Mouse (Mus musculus) heart, postnatal 36 days (tissue): ENCODE data around the gene Dct. TPM values are rescaled to one million over a fixed set of nuclear protein-coding genes. Genes with fewer than 3 reads are reported as not detected.

Source experiments
- DNase-seq, 2 experiments: peaks; one replicate each; pipeline ENCODE4 v3.0.0; 2021 to 2022
- intact Hi-C: fragments of 180-260 bp; cut with DNase I; formaldehyde crosslinking; loops from one replicate; pipeline ENCODE4 v1.15.1; 2025
- total RNA-seq, 2 experiments: library from RNA; stranded (reverse); gene quantifications; 2 replicates each; pipeline ENCODE4 v1.2.3; 2021

Dct gene
- total RNA-seq, 2 experiments from 2014 or later: 2.7 to 2.9 TPM

DNA sequence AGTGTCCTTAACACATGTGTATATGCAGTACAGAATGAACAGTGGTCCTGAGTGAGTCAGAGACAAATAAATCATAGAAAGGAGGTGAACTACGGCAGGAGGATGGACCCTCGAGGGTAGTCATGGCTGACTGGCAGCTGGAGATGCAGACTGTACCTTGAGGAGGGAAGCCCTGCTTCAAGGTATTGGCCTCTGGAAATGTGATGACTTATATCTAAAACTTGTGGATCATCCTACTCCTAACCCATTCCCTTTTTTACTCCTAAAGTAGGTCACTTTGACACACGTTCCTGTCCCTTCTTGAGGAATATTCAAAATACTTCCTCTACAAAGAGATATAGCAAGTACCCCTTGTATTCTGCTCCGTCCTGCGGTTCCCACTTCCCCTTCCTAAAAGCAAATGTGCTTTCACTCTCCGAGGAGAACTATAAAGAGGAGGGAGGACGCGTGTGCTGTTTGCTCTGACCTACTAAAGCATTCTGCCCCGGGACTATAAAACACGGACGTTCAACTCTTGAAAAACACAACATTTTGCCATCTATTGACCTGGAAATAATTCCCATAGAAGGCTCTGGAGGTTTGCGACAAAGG, 2.3 kb downstream of the Dct start:
- intact Hi-C loops: no loop called here
- no peak for DNase-seq

- intact Hi-C loops: loop anchor here (5.0 kb wide), 2 partner anchors 44 to 109 kb away; no protein-coding TSS in a partner anchor
- DNase-seq: peak; percentile 29 to 61
Measured at GRCm38 (mm10) chr14:118042963-118043362, 9.1 kb downstream of the Dct start.

DNA sequence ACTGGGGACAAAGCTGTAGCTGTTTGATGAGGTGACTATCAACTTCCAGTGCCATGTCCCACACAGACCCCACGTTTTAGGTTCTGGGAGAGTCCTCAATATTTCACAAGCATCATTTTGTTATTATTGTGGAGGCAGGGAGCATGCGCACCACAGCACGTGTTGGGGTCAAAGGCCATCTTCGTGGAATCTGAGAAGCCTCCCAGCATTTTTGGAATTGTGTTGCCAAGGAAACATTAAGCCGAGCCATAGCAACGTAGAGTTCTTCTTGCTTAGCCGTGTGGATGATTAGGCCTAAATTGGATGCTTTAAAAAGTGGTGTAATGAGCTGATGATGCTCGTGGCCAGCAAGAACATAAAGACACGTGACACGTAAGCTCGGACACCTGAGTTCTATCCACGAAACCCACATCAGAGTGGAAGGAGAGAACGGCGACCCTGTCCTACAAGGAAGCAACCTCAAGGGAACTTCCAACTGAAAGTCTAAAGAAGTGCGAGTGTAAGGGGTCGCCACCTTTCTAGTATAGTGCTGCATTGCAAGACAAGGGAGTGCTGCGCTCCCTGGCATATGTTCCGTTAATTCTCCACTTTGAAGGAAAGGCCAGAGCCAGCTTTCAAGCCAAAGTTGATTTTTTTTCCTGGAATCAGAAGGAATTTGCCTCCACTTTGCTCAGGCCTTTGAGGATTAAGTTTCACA, 9.8 kb downstream of the Dct start:
- DNase-seq: no peak
- intact Hi-C loops: loop anchor here (5.0 kb wide), 2 partner anchors 45 to 110 kb away; no protein-coding TSS in a partner anchor

DNA sequence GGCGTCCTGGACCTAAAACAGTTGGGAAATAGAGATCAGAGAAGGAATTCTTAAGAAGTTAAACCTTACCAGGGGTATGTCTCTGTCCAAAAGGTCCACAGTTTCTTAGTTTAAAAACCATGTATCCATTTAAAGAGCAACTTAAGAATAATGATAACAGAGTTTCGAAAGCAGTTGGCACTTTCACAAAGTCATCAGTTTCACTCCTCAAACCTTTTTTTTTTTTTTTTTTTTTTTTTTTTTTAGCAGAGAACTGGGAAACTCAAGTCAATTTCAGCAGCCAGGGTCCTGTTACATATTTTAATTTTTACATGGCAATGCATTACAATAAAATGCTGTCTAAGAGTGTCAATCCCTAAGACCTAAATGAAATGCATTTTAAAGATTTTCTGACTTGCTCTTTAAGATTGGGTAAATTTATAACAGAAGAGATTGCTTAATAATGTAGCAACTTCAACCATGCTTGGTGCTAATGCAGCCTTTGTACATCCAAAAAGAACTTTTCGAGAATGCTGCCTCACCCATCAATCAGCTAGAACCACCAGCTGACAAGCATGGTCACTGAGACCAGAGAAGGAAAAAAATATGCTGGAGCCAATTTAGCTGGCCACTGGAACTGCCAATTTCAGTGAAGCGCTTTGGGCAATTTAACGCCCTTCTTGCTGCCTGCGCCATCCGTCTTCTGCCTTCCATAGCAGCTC, 11.3 kb downstream of the Dct start:
- intact Hi-C loops: loop anchor here (5.0 kb wide), 2 partner anchors 47 to 112 kb away; no protein-coding TSS in a partner anchor

GRCm38 (mm10) chr14:118039074-118039473, 13.0 kb downstream of the Dct start:
- intact Hi-C loops: no loop called here
- peak; percentile 8 to 13 for DNase-seq

More for the DNA sequence above, 11.3 kb downstream of the Dct start:
- no peak for DNase-seq

DNA sequence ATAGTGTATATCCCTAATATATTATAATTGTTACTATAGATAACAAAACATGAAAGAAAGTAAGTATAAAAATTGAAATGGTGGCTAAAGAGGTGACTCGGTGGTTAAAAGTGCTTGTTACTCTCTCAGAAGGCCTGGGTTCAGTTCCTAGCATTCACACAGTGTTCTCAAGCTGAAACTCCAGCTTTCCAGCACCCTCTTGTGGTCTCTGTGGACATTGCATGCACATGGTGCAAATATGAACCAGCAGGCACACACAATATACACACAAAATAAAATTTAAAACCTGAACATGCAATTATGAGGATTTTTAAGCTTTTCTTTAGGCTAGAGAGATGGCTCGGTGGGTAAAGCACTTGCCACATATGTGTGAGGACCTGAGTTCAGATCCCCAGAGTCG, 24.5 kb downstream of the Dct start:
- no peak for DNase-seq
- intact Hi-C loops: no loop called here

DNA sequence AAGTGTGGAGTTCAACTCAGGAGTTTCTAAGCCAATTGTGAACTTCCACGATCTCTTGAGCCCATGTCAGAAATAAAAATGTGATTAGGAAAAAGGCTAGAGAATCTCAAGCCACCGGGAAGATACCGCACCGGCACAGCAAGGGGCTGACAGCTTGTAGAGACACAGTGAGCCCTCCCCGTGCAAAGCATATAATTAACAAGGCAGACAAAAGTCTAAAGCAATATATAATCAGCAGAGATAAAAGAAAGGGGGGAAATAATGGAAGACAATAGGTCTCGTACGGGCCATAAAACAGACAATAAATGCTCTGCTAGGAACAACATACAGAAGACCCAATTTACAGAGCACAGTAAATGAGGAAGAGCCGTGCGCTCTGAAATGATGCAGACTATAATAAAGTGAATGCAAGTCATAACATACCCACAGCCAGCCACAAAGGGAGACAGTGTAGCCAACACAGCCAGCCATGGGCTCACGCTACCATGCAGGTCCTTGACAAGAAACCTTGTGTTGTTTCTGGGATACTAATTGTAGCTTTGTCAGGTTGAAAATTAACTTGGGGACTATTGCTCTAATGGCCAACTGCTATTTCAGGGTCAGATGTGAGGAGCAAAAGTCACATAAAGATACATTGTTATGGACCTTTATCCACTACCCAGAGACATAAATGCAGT, 30.0 kb downstream of the Dct start:
- intact Hi-C loops: no loop called here
- DNase-seq: no peak

GRCm38 (mm10) chr14:118019314-118019713, 32.7 kb downstream of the Dct start:
- intact Hi-C loops: no loop called here
- no peak for DNase-seq

DNA sequence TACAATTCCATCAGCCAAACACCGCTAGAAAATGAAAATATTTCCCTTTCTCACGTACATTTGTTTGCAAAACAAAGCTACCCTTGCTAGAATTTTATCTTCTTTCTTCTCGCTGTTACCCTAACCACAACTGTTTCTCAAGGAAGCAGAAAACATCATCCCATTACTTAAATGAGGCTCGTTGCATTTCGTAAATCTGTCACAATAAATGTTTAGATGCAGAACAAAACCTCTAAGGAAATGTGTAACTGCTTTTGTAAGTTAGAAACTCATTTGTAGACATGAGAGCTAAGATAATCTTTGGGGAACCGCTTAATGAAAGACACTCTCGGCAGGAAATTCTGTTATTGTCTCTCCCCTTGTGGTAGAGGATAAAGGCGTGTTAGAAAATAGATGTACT, 38.8 kb downstream of the Dct start:
- intact Hi-C loops: no loop called here
- DNase-seq: no peak

GRCm38 (mm10) chr14:118009541-118009940, 42.5 kb downstream of the Dct start:
- DNase-seq: no peak
- intact Hi-C loops: loop anchor here (5.0 kb wide), 2 partner anchors 123 to 583 kb away; partner anchors contain the start of gene Tgds

- intact Hi-C loops: loop anchor here (1.0 to 5.0 kb wide), 3 partner anchors 127 to 587 kb away; partner anchors contain the start of gene Tgds
- DNase-seq: peak; percentile 46 to 50
Measured at GRCm38 (mm10) chr14:118005697-118006096, 46.3 kb downstream of the Dct start.

- intact Hi-C loops: no loop called here
- no peak for DNase-seq
Measured at GRCm38 (mm10) chr14:118004434-118004833, 47.6 kb downstream of the Dct start.

GRCm38 (mm10) chr14:117993845-117994244, 58.2 kb downstream of the Dct start:
- intact Hi-C loops: no loop called here
- DNase-seq: no peak

- DNase-seq: no peak
- intact Hi-C loops: no loop called here
Measured at GRCm38 (mm10) chr14:117992600-117993256, 59.3 kb downstream of the Dct start.

GRCm38 (mm10) chr14:117990203-117990602, 61.8 kb downstream of the Dct start:
- intact Hi-C loops: no loop called here
- no peak for DNase-seq

- intact Hi-C loops: no loop called here
- DNase-seq: no peak
Measured at GRCm38 (mm10) chr14:117988444-117988843, 63.6 kb downstream of the Dct start.

- intact Hi-C loops: no loop called here
- DNase-seq: no peak
Measured at GRCm38 (mm10) chr14:117981532-117981931, 70.5 kb downstream of the Dct start.

- no peak for DNase-seq
- intact Hi-C loops: no loop called here
Measured at GRCm38 (mm10) chr14:117972576-117972975, 79.5 kb downstream of the Dct start.
